Mouse (Mus musculus): ENCODE data around the gene Efcab11. TPM values are rescaled to one million over a fixed set of nuclear protein-coding genes. Genes with fewer than 3 reads are reported as not detected.
A peak's percentile ranks its signal among the peaks of the same experiment; 100 is the strongest.
"Not testable (repeated sequence)": the region's sequence is repeated elsewhere in the genome, so short reads cannot be mapped to it uniquely, and the experiment has no call there.

Gene Efcab11
- polyA plus RNA-seq, 1 experiment from 2014 or later, result 9.9 TPM

DNA sequence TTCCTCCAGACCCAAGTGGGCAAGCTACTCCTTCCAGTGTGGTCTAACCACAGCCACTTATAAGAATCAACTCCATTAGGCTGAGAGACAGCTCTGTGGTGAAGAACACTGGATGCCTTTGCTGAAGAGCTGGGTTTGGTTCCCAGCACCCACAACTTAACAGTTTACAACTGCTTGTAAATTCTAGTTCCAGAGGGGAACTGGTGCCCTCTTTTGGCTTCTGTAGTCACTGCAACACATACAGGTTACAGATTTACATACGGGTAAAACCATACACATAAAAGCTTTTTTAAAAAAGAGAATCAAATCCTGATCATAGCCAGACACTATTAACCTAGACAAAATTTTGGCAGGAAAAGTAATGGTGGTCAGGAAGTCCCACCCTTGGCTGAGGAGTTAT is 50.8 kb downstream of the Efcab11 start:
- Histone ChIP-seq H3K27me3 (no peaks in the 10 kb centered on the region), H3K9ac (replicated peaks) (no peak overlapping the region), H3K27ac (replicated peaks) (no peak overlapping the region), H3K4me3 (no peak overlapping the region), H3K4me1 (peaks cover 16% of the 10 kb centered on the region), H3K36me3 (no peaks in the 10 kb centered on the region), H3K4me2 (replicated peaks) (no peak overlapping the region), H3K9me3 (no peaks in the 10 kb centered on the region)
- 96% methylated on average over 1 of the region's 1 CpGs for WGBS
- ATAC-seq (replicated peaks), result no peak

GRCm38 (mm10) chr12:99822591-99822990 is 61.6 kb downstream of the Efcab11 start:
- Histone ChIP-seq H3K27me3 (no peaks in the 10 kb centered on the region), H3K9me3 (no peaks in the 10 kb centered on the region), H3K27ac (replicated peaks) (no peak overlapping the region), H3K4me1 (peaks cover 16% of the 10 kb centered on the region; the same call in 1 of the 2 replicates), H3K9ac (replicated peaks) (no peak overlapping the region), H3K4me2 (replicated peaks) (no peak overlapping the region), H3K36me3 (no peaks in the 10 kb centered on the region), H3K4me3 (no peak overlapping the region)
- WGBS, result 66% methylated on average over 4 of the region's 4 CpGs
- no peak for ATAC-seq (replicated peaks)

DNA sequence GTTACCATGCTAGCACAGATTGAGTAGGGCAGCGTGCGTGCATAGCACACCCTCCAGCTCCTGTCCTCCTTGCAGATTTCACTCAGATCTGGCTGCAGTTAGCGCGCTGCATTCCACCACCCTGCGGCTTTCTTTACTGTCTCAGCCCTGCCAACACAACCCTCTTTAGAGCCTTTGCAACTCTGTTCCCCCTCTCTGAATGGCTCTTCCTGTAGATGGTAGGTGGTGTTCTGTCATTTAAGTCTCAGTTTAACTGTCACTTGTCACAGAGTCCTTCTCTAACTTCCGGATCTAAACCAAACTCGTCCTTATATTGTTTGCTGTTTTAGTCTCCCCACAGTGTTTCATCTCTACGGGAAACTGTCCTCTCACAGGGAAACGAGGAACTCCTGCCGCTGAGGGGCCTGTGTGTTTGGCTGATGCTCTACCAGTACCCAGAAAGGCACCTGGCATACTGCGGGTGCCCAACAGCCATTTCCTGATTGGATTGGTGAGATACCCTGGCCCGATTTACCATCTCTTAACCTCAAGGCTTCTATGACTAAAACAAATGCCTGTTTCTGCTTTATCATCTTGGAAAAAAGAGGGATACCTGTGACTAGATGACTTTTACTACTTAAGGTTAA is 62.8 kb downstream of the Efcab11 start:
- Histone ChIP-seq H3K36me3 (no peaks in the 10 kb centered on the region), H3K27ac (replicated peaks) (0 out of 2 replicates have a peak overlapping the region, but pooled peaks have one; percentile 23), H3K4me3 (no peak overlapping the region), H3K27me3 (no peaks in the 10 kb centered on the region), H3K4me1 (peaks cover 16% of the 10 kb centered on the region; the same call in 1 of the 2 replicates), H3K4me2 (replicated peaks) (no peak overlapping the region), H3K9me3 (no peaks in the 10 kb centered on the region), H3K9ac (replicated peaks) (no peak overlapping the region)
- no peak for ATAC-seq (replicated peaks)
- WGBS, result 81% methylated on average over 12 of the region's 12 CpGs

- H3K4me1 ChIP-seq, result peaks cover 16% of the 10 kb centered on the region; the same call in 1 of the 2 replicates
- H3K27ac ChIP-seq (replicated peaks), result no peak overlapping the region
- H3K9ac ChIP-seq (replicated peaks), result no peak overlapping the region
- H3K36me3 ChIP-seq, result no peaks in the 10 kb centered on the region
- ATAC-seq (replicated peaks), result no peak
- H3K9me3 ChIP-seq, result no peaks in the 10 kb centered on the region
- H3K4me2 ChIP-seq (replicated peaks), result no peak overlapping the region
- H3K27me3 ChIP-seq, result no peaks in the 10 kb centered on the region
- H3K4me3 ChIP-seq, result no peak overlapping the region
- WGBS, result 83% methylated on average over 4 of the region's 4 CpGs
Observed at GRCm38 (mm10) chr12:99819186-99819974, 64.9 kb downstream of the Efcab11 start.

- H3K9ac ChIP-seq (replicated peaks); H3K9me3 ChIP-seq; ATAC-seq (replicated peaks); H3K27me3 ChIP-seq; H3K4me2 ChIP-seq (replicated peaks); H3K36me3 ChIP-seq; H3K27ac ChIP-seq (replicated peaks); H3K4me3 ChIP-seq: not testable (repeated sequence)
- peaks cover 14% of the 10 kb centered on the region; the same call in 1 of the 2 replicates for H3K4me1 ChIP-seq
- 95% methylated on average over 16 of the region's 16 CpGs for WGBS
Observed at GRCm38 (mm10) chr12:99818006-99818405, 66.2 kb downstream of the Efcab11 start.

DNA sequence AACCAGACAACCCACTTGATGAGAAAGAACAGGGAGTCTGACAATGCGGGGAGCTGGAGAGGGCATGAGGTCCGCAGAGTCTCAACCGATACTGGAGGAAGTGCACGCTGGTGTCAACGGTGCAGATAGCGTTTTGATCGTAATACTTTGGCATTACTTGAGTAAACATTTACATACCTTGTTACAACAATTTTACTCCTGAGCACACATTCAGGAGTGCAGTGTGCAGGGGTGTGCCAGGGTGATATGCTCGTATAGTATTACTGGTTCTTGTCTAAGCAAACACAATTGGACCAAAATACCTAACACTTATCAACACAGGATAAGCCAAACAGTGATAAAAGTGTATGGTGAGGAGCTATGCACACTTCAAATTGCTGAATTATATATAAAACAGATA is 69.0 kb downstream of the Efcab11 start:
- Histone ChIP-seq H3K9me3 (no peaks in the 10 kb centered on the region), H3K9ac (replicated peaks) (no peak overlapping the region), H3K36me3 (no peaks in the 10 kb centered on the region), H3K27ac (replicated peaks) (no peak overlapping the region), H3K4me2 (replicated peaks) (no peak overlapping the region), H3K27me3 (no peaks in the 10 kb centered on the region), H3K4me1 (no peaks in the 10 kb centered on the region), H3K4me3 (no peak overlapping the region)
- 96% methylated on average over 8 of the region's 8 CpGs for WGBS
- no peak for ATAC-seq (replicated peaks)

GRCm38 (mm10) chr12:99807891-99808290 is 76.3 kb downstream of the Efcab11 start:
- ATAC-seq (replicated peaks), result no peak
- H3K27me3 ChIP-seq, result no peaks in the 10 kb centered on the region
- no peaks in the 10 kb centered on the region for H3K36me3 ChIP-seq
- H3K9me3 ChIP-seq, result no peaks in the 10 kb centered on the region
- H3K4me1 ChIP-seq, result no peaks in the 10 kb centered on the region
- WGBS, result 89% methylated on average over 5 of the region's 5 CpGs
- H3K9ac ChIP-seq (replicated peaks), result no peak overlapping the region
- H3K4me2 ChIP-seq (replicated peaks), result no peak overlapping the region
- H3K4me3 ChIP-seq, result no peak overlapping the region
- no peak overlapping the region for H3K27ac ChIP-seq (replicated peaks)

DNA sequence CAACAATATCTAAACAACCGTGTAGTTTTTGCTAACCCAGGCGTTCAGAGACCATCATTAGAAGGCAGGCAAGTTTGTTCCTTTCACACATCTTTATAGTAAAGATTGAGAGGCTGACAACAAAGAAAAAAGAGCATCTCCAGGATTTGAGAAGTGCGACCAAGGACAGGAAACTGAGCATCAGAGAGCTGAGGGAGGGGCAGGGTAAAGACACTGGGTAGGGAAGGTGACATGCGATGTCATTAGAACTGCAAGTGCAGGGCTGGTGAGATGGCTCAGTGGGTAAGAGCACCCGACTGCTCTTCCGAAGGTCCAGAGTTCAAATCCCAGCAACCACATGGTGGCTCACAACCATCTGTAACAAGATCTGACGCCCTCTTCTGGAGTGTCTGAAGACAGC is 77.5 kb downstream of the Efcab11 start:
- H3K9me3 ChIP-seq; H3K4me1 ChIP-seq; ATAC-seq (replicated peaks); H3K9ac ChIP-seq (replicated peaks); H3K27ac ChIP-seq (replicated peaks); H3K4me3 ChIP-seq; H3K27me3 ChIP-seq; H3K4me2 ChIP-seq (replicated peaks); H3K36me3 ChIP-seq: not testable (repeated sequence)
- 92% methylated on average over 7 of the region's 7 CpGs for WGBS

- Histone ChIP-seq H3K4me3 (no peak overlapping the region), H3K9me3 (no peaks in the 10 kb centered on the region; the same call in 1 of the 2 replicates), H3K27ac (replicated peaks) (no peak overlapping the region), H3K9ac (replicated peaks) (no peak overlapping the region), H3K4me1 (peaks cover 5% of the 10 kb centered on the region; the same call in 1 of the 2 replicates), H3K36me3 (no peaks in the 10 kb centered on the region), H3K4me2 (replicated peaks) (no peak overlapping the region), H3K27me3 (no peaks in the 10 kb centered on the region)
- ATAC-seq (replicated peaks), result no peak
- WGBS, result 69% methylated on average over 2 of the region's 2 CpGs
Observed at GRCm38 (mm10) chr12:99795921-99796320, 88.3 kb downstream of the Efcab11 start.

- Histone ChIP-seq H3K9ac (replicated peaks) (no peak overlapping the region), H3K4me2 (replicated peaks) (no peak overlapping the region), H3K4me3 (no peak overlapping the region), H3K27me3 (no peaks in the 10 kb centered on the region), H3K36me3 (no peaks in the 10 kb centered on the region), H3K9me3 (no peaks in the 10 kb centered on the region; the same call in 1 of the 2 replicates), H3K4me1 (peaks cover 5% of the 10 kb centered on the region; the same call in 1 of the 2 replicates), H3K27ac (replicated peaks) (no peak overlapping the region)
- ATAC-seq (replicated peaks), result no peak
- 79% methylated on average over 7 of the region's 7 CpGs for WGBS
Observed at GRCm38 (mm10) chr12:99794792-99795620, 89.2 kb downstream of the Efcab11 start.

GRCm38 (mm10) chr12:99794158-99794515 is 90.1 kb downstream of the Efcab11 start:
- H3K4me3 ChIP-seq, result no peak overlapping the region
- H3K4me2 ChIP-seq (replicated peaks), result no peak overlapping the region
- H3K36me3 ChIP-seq, result no peaks in the 10 kb centered on the region
- WGBS, result 71% methylated on average over 4 of the region's 4 CpGs
- H3K27me3 ChIP-seq, result no peaks in the 10 kb centered on the region
- no peak overlapping the region for H3K9ac ChIP-seq (replicated peaks)
- H3K4me1 ChIP-seq, result peaks cover 5% of the 10 kb centered on the region; the same call in 1 of the 2 replicates
- H3K27ac ChIP-seq (replicated peaks), result no peak overlapping the region
- no peaks in the 10 kb centered on the region; the same call in 1 of the 2 replicates for H3K9me3 ChIP-seq
- no peak for ATAC-seq (replicated peaks)

Measured in forebrain, embryonic 15.5 days (tissue).